Mouse (Mus musculus) C2C12 (cell line): ENCODE results near the gene March11.

Source experiments
- CTCF ChIP-seq: IDR thresholded peaks from one replicate; pipeline ENCODE4 v1.5.1; 2011; ENCODE audit not compliant: control insufficient read depth, insufficient read depth, insufficient read length
- MAX ChIP-seq: IDR thresholded peaks from one replicate; pipeline ENCODE4 v1.6.1; 2011; ENCODE audit warnings: mild to moderate bottlenecking, control low read depth

DNA sequence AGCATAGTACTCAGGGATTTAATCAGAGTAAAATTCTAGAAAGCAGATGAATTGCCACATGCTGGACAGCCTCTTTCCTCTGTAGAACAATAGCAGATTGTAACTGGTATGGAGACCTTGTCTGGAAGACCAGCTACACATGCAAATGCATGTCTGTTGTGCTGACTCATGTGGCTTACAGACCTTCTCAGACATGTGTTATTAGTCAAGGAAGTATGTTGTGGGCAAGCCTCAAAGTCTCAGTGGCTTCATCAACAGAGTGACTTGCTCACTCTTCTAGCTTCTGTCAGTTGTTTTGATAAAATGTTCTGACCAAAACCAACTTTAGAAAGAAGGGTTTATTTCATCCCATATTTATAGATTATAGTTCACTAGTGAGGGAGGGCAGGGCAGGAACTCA is 44.8 kb downstream of the March11 start:
- no peak for TF ChIP-seq CTCF
- no peak for TF ChIP-seq MAX
